7 mouse cellular contexts compared by ENCODE assay signal in the genomic region with DNA sequence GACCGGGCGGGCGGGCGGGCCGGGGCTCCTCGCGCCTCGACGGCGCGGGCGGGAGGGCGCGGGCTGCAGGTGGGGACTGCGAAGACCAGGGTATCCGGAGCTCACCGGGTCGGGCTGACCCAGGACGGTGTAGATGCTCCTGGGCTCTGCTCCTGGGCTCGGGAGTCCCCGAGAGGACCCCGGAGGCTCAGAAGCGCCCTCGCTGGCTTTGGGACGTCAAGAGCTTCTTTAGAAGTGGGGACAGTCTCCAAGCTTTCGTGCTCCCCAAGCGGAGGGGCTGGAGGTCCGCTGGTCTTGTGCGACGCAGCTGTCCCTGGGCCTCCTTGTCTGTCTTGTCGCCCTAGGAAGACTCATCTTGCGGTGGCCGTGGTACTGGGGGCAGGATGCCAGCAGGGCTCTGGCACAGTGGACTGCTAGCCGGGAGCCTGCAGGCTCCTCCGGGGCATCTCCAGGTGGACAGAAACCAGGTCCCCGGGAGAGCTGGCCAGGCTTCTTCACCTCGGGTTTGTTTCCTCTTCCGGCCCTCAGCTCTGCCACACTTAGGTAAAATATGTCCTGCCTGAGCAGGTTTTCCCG. TPM values are rescaled to one million over a fixed set of nuclear protein-coding genes. Genes with fewer than 3 reads are reported as not detected.
A peak's percentile ranks its signal among the peaks of the same experiment; 100 is the strongest.
DNase-seq lines count a peak whose midpoint lies in the region; ATAC-seq lines count a peak whose summit lies in the region.

No protein-coding gene starts in this region.

- H3K4me2 ChIP-seq in forebrain, embryonic 12.5 days, result peak overlapping the region; percentile 75
- peak overlapping the region; percentile 87 for H3K4me2 ChIP-seq in limb, embryonic 11.5 days (ENCODE audit: low read depth, severe bottlenecking)
- H3K4me2 ChIP-seq in midbrain, embryonic 11.5 days, result peak overlapping the region; percentile 80

- peak overlapping the region; percentile 84 for H3K27ac ChIP-seq in forebrain, embryonic 12.5 days
- H3K27ac ChIP-seq in hindbrain, embryonic 10.5 days, result peak overlapping the region; percentile 96
- H3K27ac ChIP-seq in limb, embryonic 11.5 days (replicated peaks; ENCODE audit: low read depth, low read length), result 0 out of 2 replicates have a peak overlapping the region, but pooled peaks have one; percentile 0
- H3K27ac ChIP-seq in midbrain, embryonic 11.5 days (ENCODE audit: low read depth, low read length), result peak overlapping the region; percentile 65

- H3K27me3 ChIP-seq in forebrain, embryonic 12.5 days, result 0 out of 2 replicates have a peak, but pooled peaks cover 4% of the 10 kb centered on the region
- H3K27me3 ChIP-seq in hindbrain, embryonic 10.5 days (ENCODE audit: insufficient read depth, poor library complexity, severe bottlenecking), result peaks cover 8% of the 10 kb centered on the region
- no peaks in the 10 kb centered on the region for H3K27me3 ChIP-seq in limb, embryonic 11.5 days (ENCODE audit: control insufficient read depth, insufficient read depth, low read length)
- no peaks in the 10 kb centered on the region for H3K27me3 ChIP-seq in midbrain, embryonic 11.5 days (ENCODE audit: control insufficient read depth, insufficient read depth, low read length)

- H3K9ac ChIP-seq in forebrain, embryonic 12.5 days, result peak overlapping the region; percentile 81
- H3K9ac ChIP-seq in limb, embryonic 11.5 days (ENCODE audit: low read length), result peak overlapping the region; percentile 75
- H3K9ac ChIP-seq in midbrain, embryonic 11.5 days (ENCODE audit: low read length), result peak overlapping the region; percentile 89

- ATAC-seq in forebrain, embryonic 12.5 days (ENCODE audit: low FRiP score), result peak; percentile 50
- no peak for ATAC-seq in limb, embryonic 11.5 days (ENCODE audit: insufficient number of reproducible peaks, low FRiP score, low TSS enrichment, low read depth)
- peak; percentile 41 for ATAC-seq in midbrain, embryonic 11.5 days (ENCODE audit: low FRiP score)

- H3K9me3 ChIP-seq in forebrain, embryonic 12.5 days, result no peaks in the 10 kb centered on the region
- no peaks in the 10 kb centered on the region for H3K9me3 ChIP-seq in hindbrain, embryonic 10.5 days
- H3K9me3 ChIP-seq in limb, embryonic 11.5 days (ENCODE audit: control insufficient read depth, low read length), result no peaks in the 10 kb centered on the region
- H3K9me3 ChIP-seq in midbrain, embryonic 11.5 days (ENCODE audit: control insufficient read depth, low read length), result no peaks in the 10 kb centered on the region

- H3K36me3 ChIP-seq in forebrain, embryonic 12.5 days (replicated peaks), result peaks cover 2% of the 10 kb centered on the region
- peaks cover 24% of the 10 kb centered on the region for H3K36me3 ChIP-seq in hindbrain, embryonic 10.5 days
- no peaks in the 10 kb centered on the region for H3K36me3 ChIP-seq in limb, embryonic 11.5 days (ENCODE audit: control insufficient read depth, insufficient read depth, low read length)
- no peaks in the 10 kb centered on the region for H3K36me3 ChIP-seq in midbrain, embryonic 11.5 days (ENCODE audit: control insufficient read depth, insufficient read depth, low read length)

- H3K4me3 ChIP-seq in forebrain, embryonic 12.5 days (replicated peaks), result peak overlapping the region; percentile 88
- peak overlapping the region; percentile 90 for H3K4me3 ChIP-seq in hindbrain, embryonic 10.5 days
- peak overlapping the region; percentile 62 for H3K4me3 ChIP-seq in limb, embryonic 11.5 days (ENCODE audit: low read depth, low read length)
- H3K4me3 ChIP-seq in midbrain, embryonic 11.5 days (ENCODE audit: low read depth, low read length), result peak overlapping the region; percentile 87

- DNase-seq in Muller cell, postnatal 12 days (ENCODE audit: inconsistent ontology term), result peak; percentile 72
- peak; percentile 28 for DNase-seq in c-Kit-positive CD71-positive TER-119-positive erythroid progenitor cells, embryonic 14.5 days (ENCODE audit: low spot score)
- DNase-seq in hindbrain, embryonic 10.5 days (ENCODE audit: low spot score), result peak; percentile 60
- peak; percentile 63 for DNase-seq in limb, embryonic 11.5 days (ENCODE audit: low spot score)
- peak; percentile 94 for DNase-seq in midbrain, embryonic 11.5 days (ENCODE audit: low spot score, missing footprints)
- peak; percentile 21 to 26 for DNase-seq in spleen, postnatal 14 days (ENCODE audit: low spot score in 2 of 2)

- WGBS in forebrain, embryonic 12.5 days, result 1% methylated on average over 37 of the region's 39 CpGs
- under 1% methylated on average over 37 of the region's 39 CpGs for WGBS in hindbrain, embryonic 10.5 days
- WGBS in limb, embryonic 11.5 days, result under 1% methylated on average over 33 of the region's 39 CpGs
- under 1% methylated on average over 36 of the region's 39 CpGs for WGBS in midbrain, embryonic 11.5 days

- peaks cover 38% of the 10 kb centered on the region for H3K4me1 ChIP-seq in forebrain, embryonic 12.5 days
- H3K4me1 ChIP-seq in hindbrain, embryonic 10.5 days (replicated peaks), result peaks cover 51% of the 10 kb centered on the region
- H3K4me1 ChIP-seq in limb, embryonic 11.5 days (ENCODE audit: control insufficient read depth, insufficient read depth, low read length), result peaks cover 25% of the 10 kb centered on the region
- peaks cover 22% of the 10 kb centered on the region for H3K4me1 ChIP-seq in midbrain, embryonic 11.5 days (ENCODE audit: control insufficient read depth, insufficient read depth, low read length)

RNA-seq across cellular contexts. Expression of a gene that starts 1.3 kb away (rescaled TPM):
- polyA plus RNA-seq in forebrain, embryonic 12.5 days (2016; fragmentation: Nextera tagmentation; extraction: Ambion mirVana), result 46.3 and 48.8 TPM in 2 replicates
- 56.2 and 57.8 TPM in 2 replicates for polyA plus RNA-seq in hindbrain, embryonic 10.5 days (2016; fragmentation: Nextera tagmentation; extraction: Ambion mirVana)
- polyA plus RNA-seq in limb, embryonic 11.5 days (2014; fragmentation: Nextera tagmentation; extraction: Ambion mirVana), result 46.9 and 49.0 TPM in 2 replicates
- polyA plus RNA-seq in midbrain, embryonic 11.5 days (2014; fragmentation: Nextera tagmentation; extraction: Ambion mirVana), result 40.2 and 43.2 TPM in 2 replicates

RNA-seq across cellular contexts. Expression of a gene that starts 12.6 kb away (rescaled TPM):
- 23.1 and 24.4 TPM in 2 replicates for polyA plus RNA-seq in forebrain, embryonic 12.5 days (2016; fragmentation: Nextera tagmentation; extraction: Ambion mirVana)
- polyA plus RNA-seq in hindbrain, embryonic 10.5 days (2016; fragmentation: Nextera tagmentation; extraction: Ambion mirVana), result 15.9 and 21.6 TPM in 2 replicates
- polyA plus RNA-seq in limb, embryonic 11.5 days (2014; fragmentation: Nextera tagmentation; extraction: Ambion mirVana), result 15.4 and 16.9 TPM in 2 replicates
- 20.2 and 22.3 TPM in 2 replicates for polyA plus RNA-seq in midbrain, embryonic 11.5 days (2014; fragmentation: Nextera tagmentation; extraction: Ambion mirVana)

RNA-seq across cellular contexts. Expression of a gene that starts 16.7 kb away (rescaled TPM):
- polyA plus RNA-seq in forebrain, embryonic 12.5 days (2016; fragmentation: Nextera tagmentation; extraction: Ambion mirVana), result 1.3 and 1.8 TPM in 2 replicates
- polyA plus RNA-seq in hindbrain, embryonic 10.5 days (2016; fragmentation: Nextera tagmentation; extraction: Ambion mirVana), result 0.26 and 0.56 TPM in 2 replicates
- polyA plus RNA-seq in limb, embryonic 11.5 days (2014; fragmentation: Nextera tagmentation; extraction: Ambion mirVana), result 0.20 and 0.37 TPM in 2 replicates
- 0.87 and 0.89 TPM in 2 replicates for polyA plus RNA-seq in midbrain, embryonic 11.5 days (2014; fragmentation: Nextera tagmentation; extraction: Ambion mirVana)

RNA-seq across cellular contexts. Expression of a gene that starts 46.7 kb away (rescaled TPM):
- polyA plus RNA-seq in forebrain, embryonic 12.5 days (2016; fragmentation: Nextera tagmentation; extraction: Ambion mirVana), result 27.4 and 27.7 TPM in 2 replicates
- 23.7 and 26.0 TPM in 2 replicates for polyA plus RNA-seq in hindbrain, embryonic 10.5 days (2016; fragmentation: Nextera tagmentation; extraction: Ambion mirVana)
- polyA plus RNA-seq in limb, embryonic 11.5 days (2014; fragmentation: Nextera tagmentation; extraction: Ambion mirVana), result 22.6 and 23.5 TPM in 2 replicates
- 14.9 and 16.8 TPM in 2 replicates for polyA plus RNA-seq in midbrain, embryonic 11.5 days (2014; fragmentation: Nextera tagmentation; extraction: Ambion mirVana)

RNA-seq across cellular contexts. Expression of a gene that starts 52.3 kb away (rescaled TPM):
- 20.5 TPM in 2 replicates for polyA plus RNA-seq in forebrain, embryonic 12.5 days (2016; fragmentation: Nextera tagmentation; extraction: Ambion mirVana)
- 16.4 and 18.5 TPM in 2 replicates for polyA plus RNA-seq in hindbrain, embryonic 10.5 days (2016; fragmentation: Nextera tagmentation; extraction: Ambion mirVana)
- 9.1 and 9.8 TPM in 2 replicates for polyA plus RNA-seq in limb, embryonic 11.5 days (2014; fragmentation: Nextera tagmentation; extraction: Ambion mirVana)
- polyA plus RNA-seq in midbrain, embryonic 11.5 days (2014; fragmentation: Nextera tagmentation; extraction: Ambion mirVana), result 11.6 and 13.6 TPM in 2 replicates

Comparison
In these comparisons a context has a peak if more than half of its experiments do, and no peak if none do; other contexts are left out.
1. DNase-seq: peak in every context shown above with its lines; median percentile 94 in midbrain, embryonic 11.5 days; 72 in Muller cell, postnatal 12 days; 63 in limb, embryonic 11.5 days; 60 in hindbrain, embryonic 10.5 days; 28 in c-Kit-positive CD71-positive TER-119-positive erythroid progenitor cells, embryonic 14.5 days; 24 in spleen, postnatal 14 days.
2. H3K27ac ChIP-seq: peak in every context shown above with its lines; median percentile 96 in hindbrain, embryonic 10.5 days; 84 in forebrain, embryonic 12.5 days; 65 in midbrain, embryonic 11.5 days; 0 in limb, embryonic 11.5 days.